Mouse (Mus musculus) hematopoietic stem cell, adult 5-6 weeks (primary cell): ENCODE measurements at regions not wholly inside any gene's neighbourhood (a gene's known extent, or its start where the extent isn't known, plus 50 kb on each side); places are given as distances from the start of the nearest gene placed in this dataset.

Source experiments
- ATAC-seq, 2 experiments: fragments of 125-278 bp in 1 of 2; replicated peaks in 1 of 2; 2 replicates each; pipeline ENCODE4 v1.8.0; 2016 to 2017; ENCODE audit warnings: inconsistent platforms in 2 of 2, mild to moderate bottlenecking in 2 of 2, moderate number of reproducible peaks in 2 of 2, low read depth in 1 of 2, moderate TSS enrichment in 1 of 2; ENCODE audit not compliant: low FRiP score in 2 of 2, poor library complexity in 2 of 2, severe bottlenecking in 2 of 2, insufficient read depth in 1 of 2, low TSS enrichment in 1 of 2

GRCm38 (mm10) chrX:57711914-57712313 lies 208.4 kb upstream of the Gpr101 start:
- no peak for ATAC-seq

- no peak for ATAC-seq
Observed at GRCm38 (mm10) chrX:57709115-57709877, 205.7 kb upstream of the Gpr101 start.

GRCm38 (mm10) chrX:57708501-57708900 lies 204.9 kb upstream of the Gpr101 start:
- ATAC-seq: no peak

- no peak for ATAC-seq
Observed at GRCm38 (mm10) chrX:57707932-57708331, 204.4 kb upstream of the Gpr101 start.

GRCm38 (mm10) chrX:57706683-57707308 lies 203.2 kb upstream of the Gpr101 start:
- no peak for ATAC-seq

- ATAC-seq: no peak
Observed at GRCm38 (mm10) chrX:57692506-57692905, 188.9 kb upstream of the Gpr101 start.

- no peak for ATAC-seq
Observed at GRCm38 (mm10) chrX:57676764-57677163, 173.2 kb upstream of the Gpr101 start.

GRCm38 (mm10) chrX:57674955-57675354 lies 171.4 kb upstream of the Gpr101 start:
- peak; percentile 27 to 68; a peak in 1 of 4 replicates for ATAC-seq

GRCm38 (mm10) chrX:57659571-57659970 lies 156.0 kb upstream of the Gpr101 start:
- ATAC-seq: no peak

- no peak for ATAC-seq
Observed at GRCm38 (mm10) chrX:57656035-57656434, 152.5 kb upstream of the Gpr101 start.

GRCm38 (mm10) chrX:57655483-57655882 lies 151.9 kb upstream of the Gpr101 start:
- no peak for ATAC-seq
